Mouse (Mus musculus) CD4-positive, CD25-positive, alpha-beta regulatory T cell, adult 4 months (primary cell): Measurements from ENCODE around the gene Dzip1l. TPM values are rescaled to one million over a fixed set of nuclear protein-coding genes. Genes with fewer than 3 reads are reported as not detected.

Source experiments
- ATAC-seq: one replicate; pipeline ENCODE4 v1.8.0; 2017
- polyA plus RNA-seq, 2 experiments: library from polyadenylated mRNA; unstranded; fragments of 100-300 nt; shearing (Covaris generic); gene quantifications; one replicate each; pipeline ENCODE4 v1.2.1; 2017

The Dzip1l gene
- polyA plus RNA-seq, 2 experiments from 2014 or later = not detected

DNA sequence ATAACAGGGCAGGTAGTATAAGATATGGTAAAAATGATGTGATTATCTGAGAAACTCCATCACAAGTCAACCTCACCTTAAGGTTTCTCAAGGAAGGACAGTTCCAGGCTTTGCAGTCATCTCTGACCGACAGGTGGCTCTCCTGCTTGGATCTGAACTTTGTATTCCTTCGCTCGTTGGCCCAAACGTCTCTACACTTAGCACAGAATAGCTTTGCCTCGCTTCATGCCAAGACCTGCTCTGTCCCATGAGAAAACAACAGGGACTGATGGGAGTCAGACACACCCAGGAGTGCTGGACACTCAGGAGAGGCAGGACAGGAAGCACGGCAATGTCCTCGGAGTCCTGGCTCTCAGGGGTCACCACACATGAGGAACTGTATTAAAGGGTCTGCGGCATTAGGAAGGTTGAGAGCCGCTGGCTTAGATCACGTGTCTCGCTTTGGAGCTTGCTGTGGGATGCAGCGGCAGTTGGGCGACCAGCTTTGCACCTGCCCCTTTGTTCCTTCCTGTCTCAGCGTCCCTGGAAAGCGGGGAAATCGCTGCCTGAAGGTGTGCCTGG is 32.4 kb downstream of the Dzip1l start:
- ATAC-seq = no peak

DNA sequence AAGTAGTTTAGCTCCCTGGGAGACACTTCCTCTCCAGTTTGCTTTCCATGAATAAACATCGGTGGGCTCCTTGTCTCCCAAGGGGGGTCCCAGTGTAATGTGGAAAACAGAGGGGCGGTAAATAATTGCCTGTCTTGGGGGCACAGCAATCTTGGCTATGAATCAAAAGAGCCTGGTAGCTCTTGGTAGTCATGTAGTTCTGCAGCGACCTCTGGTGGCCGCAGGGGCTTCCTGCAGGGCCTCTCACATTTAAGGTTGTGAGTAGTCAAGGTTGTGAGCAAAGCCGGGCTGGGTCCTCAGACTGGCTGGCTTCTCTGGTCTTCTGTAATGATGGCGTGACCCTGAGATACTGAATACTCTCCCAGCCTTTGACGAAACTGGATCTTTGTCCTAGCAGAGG is 33.1 kb downstream of the Dzip1l start:
- ATAC-seq = no peak

DNA sequence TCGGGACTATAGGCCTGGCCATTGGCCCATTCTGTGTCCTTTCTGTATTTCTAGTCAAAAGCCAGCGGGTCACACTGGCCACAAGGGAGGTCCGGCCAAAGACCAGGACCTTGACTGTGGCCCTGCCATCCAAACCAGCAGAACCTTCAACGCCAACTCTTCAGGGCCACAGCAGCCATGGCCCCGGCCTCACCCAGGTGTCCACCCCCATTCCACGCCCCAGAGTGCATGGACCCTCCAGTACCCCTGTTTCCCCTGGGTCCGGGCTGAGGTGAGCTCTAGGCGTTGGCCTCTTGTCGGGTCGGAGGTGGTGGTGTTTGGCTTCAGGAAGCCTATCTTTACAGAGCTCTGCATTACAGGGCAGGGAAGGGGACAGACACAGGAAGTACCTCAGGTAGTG is 33.6 kb downstream of the Dzip1l start:
- no peak for ATAC-seq

DNA sequence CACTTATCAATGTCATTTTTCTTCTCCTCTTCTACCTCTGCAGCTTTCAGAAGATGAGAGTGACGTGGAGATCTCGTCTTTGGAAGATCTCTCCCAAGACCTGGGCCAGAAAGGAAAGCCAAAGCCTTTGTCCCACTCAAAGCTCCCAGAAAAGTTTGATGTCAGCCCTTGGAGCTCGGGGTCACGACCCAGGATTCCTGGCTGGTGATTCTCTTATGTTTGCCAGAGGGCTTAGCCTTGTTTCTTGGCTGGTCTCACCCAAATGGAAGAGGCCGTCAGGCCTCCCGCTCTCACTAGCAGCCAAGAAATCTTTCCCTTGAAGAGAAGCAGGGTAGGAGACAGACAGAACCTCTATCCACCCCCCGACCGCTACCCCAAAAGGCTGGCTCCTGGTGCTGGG is 38.3 kb downstream of the Dzip1l start:
- ATAC-seq = no peak

DNA sequence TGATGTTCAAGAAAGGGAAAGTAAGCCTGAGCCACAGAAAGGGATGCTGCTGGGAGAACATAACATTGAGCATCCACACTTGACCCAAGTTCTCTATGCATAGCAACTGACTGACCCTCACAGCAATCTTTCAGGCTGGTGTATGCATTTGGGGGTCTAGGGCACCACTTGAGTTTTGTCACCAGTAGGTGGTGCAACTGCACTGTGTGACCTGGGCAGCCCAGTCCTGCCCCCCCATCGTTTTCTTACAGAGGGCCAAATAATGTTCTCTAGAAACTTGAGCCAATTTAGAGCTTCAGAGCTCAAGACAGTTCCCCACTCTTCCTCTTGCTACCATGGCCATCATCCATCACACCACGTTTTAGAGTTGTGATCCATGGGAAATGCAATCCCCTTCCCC is 42.3 kb downstream of the Dzip1l start:
- no peak for ATAC-seq

DNA sequence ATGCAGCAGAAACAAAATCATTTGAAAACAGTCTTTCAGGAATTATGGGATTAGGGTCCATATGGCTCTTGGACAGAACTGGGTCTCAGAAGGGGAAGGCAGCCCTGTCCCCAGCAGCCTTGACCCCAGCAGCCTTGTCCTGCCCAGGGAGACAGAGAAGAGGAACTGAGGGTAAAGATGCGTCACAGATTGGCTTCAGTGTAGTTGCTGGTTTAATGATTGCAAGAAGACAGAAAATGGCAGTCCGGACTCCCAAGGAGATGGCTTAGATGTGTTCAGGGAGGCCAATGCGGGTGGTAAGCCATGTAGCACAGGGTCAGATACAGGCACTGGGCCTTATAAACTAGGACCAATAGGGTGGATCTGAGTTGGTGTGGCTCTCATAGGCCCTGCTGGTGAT is 46.4 kb downstream of the Dzip1l start:
- no peak for ATAC-seq

DNA sequence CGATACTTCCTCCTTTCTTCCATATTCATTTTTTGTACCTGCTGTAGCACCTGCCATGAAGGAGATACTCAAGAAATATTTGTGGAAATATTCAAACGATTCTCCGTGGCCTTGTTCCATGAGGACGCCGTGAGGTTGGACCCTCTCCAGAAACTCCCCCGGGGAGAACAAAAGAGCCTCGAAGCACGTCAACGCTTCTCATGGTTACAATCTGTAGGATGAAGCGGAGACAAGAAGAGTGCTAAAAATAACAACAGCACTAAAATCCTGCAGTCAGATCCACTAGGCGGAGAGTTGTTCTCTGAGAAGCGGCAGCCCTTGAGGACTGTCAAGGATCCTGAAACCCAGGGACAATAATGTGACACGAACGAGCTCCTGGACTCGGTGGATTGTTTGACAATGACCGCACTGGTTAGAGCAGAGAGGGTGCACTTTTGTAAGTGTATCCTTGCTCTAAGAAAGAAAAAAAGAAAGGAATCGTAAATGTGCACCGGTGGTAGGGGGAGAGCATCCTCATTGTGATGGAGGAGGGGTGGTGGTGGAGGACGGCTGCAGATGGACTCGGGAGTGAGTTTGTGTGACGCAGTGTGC is 52.8 kb downstream of the Dzip1l start:
- no peak for ATAC-seq

DNA sequence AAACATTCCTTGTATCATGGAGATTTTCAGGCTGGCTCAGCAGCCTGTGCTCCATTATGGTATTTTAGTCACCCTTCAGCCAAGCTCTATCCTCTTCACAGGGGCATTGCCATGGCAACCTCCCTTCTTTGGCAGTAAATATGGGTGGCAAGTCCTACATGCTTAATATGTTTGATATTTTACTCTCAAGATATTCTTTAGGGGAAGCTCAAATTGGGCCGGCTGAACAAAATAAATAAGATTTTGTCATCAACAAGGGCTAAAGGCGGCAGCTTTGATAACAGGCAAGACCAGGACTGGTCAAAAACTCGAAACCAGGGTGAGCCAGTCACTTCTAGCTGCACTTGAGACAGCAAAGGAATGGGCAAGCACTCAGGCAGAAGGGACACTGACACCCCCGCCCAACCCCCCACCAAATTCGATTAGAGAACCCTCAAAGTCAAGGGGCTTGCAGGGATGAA is 55.8 kb downstream of the Dzip1l start:
- no peak for ATAC-seq

DNA sequence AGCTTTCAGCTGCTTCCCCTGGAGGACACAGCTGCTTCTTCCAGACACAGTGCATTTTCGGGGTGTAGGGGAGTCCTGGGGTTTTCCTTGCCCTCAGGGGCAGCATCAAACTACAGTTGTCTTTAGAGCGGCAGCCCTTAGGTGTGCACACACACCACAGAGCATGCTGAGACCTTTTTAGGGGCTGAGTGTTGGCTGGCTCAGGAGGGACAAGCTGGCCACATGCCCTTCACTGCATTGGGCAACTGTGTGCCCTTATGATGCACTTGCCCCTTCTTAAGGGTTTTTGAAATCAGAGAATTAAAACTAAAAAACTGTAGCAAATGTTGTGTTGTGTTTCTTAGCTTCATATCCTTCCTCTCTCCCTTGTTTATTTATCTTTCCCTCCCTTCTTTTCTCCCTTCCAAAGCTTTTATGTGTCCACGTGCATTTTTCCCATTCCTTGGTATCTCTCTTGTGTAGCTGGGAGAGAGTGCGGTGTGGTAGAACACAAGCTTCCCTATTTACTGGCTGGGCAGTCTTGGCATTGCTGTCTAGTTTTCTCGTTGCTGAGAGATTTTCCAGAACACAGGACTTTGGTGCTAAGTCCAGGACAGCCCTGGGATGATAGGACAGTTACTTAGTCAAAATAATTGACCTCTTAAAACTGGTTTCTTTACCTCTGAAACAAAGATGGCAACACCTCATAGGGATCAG is 56.4 kb downstream of the Dzip1l start:
- ATAC-seq = no peak

DNA sequence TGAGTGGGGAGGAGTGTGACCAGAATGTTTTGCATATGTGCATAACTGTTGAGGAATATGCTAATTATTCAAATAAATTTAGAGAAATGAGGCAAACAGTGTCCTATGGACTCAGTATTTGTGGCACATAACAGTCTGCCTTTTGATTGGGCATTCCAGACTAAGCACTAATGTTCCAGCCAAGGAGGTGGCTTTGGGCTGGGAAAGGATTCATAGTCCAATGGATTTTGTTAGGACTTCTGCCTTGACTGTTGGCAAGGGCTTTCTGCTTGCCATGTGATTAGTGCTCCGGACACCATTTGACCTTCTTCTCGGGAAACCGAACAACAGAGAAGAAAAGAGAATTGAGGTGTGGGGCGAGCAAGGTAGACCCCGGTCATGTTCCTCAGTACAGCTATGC is 60.5 kb downstream of the Dzip1l start:
- ATAC-seq = no peak

DNA sequence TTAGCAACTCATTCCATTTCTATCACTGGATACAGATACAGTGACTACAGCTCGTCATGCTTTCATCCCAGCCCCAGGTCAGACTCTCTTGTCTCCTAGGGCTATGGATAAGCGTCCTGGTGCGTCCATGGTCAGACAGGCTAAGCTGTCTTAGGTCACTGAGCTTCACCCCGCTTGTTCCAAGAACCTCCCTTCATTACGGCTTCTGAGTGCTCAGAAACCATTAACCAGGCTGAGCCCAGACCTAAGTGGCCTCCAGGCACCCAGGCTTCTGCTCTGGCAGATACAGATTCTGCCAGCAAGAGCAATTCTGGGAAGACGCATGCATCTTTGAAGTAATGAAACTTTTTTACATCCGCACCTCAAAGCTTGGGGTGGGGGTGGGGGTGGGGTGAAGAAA is 61.1 kb downstream of the Dzip1l start:
- no peak for ATAC-seq

DNA sequence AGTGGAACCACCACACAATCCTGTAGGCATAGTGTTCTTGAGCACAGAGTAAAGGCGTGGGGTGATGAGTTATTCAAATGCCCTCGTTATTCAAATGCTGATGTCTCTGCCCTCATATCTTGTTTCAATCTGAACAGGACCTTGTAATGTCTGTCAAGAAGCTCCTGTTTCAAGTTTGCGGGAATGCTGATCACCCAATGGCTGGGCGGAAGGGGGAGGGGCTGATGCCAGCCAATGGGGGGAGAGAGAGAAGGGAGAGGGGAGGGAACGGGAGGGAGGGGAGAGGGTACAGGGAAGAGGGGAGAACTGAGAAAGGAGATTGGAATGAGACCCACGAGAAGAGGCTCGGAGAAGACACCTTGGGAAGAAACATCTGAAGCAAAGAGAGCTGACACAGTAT is 65.7 kb downstream of the Dzip1l start:
- no peak for ATAC-seq

DNA sequence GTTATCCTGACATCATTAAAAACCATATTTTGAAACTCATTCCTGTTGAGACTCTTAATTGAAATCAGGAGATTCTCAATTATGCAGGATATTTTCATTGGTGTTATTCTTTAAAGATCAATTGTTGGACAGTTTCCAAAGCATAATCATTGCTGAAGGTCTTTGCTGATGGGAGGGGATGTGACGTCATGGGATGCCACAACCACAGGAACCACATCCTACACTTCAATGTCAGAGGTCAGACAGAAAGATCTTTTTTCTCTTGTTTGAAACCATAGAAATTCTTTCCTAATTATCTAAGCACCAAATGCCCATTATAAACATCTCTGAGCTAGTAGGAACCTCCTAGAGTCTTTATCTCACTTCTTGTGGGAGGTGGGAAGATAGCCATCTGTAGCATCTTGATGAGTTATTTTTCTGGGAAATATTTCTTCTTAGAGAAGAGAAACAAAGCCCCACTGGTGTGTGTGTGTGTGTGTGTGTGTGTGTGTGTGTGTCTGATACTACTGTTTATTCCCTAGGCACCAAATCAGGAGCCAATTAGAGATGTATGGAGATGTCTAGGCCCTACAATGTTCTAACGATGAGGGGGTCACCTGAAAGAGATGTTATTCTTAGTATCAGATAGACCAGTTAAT is 70.6 kb downstream of the Dzip1l start:
- ATAC-seq = peak; percentile 71

DNA sequence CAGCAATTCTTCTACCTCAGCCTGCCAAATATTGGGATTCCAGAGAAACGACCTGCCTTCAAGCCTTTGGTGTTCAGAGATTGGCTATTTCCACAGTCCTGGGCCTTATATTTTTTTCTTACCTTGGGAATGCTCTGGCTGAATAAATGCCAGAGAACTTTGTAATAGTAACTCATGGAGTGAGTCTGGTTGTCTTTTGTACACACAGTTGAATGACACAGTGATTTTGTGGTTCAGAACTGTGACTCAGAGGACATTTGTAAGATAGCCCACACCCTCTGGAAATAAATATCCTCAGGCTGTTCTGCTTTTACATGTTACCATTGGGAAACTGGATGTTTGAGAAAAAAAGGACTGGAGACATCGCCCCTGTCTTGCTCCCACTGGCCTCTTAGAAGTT is 71.9 kb downstream of the Dzip1l start:
- ATAC-seq = no peak

DNA sequence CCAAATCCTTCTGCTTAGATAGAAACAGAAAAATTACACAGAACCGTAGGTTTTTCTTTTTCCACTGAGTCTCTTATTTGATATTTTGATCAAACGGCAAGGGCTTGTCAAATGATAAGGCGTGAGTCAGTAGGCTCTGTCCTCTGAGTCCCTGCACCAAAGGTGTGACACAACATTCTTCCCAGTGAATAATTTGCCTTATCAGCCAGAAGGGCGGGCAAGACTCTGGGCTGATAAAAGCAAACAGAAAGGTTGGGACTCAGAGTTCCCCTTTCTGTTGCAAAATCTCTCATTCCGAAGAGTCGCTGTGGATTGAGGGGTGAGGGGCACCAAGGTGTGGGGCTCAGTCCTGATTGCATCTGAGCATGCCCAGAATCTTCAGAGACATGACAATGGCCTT is 72.9 kb downstream of the Dzip1l start:
- no peak for ATAC-seq

DNA sequence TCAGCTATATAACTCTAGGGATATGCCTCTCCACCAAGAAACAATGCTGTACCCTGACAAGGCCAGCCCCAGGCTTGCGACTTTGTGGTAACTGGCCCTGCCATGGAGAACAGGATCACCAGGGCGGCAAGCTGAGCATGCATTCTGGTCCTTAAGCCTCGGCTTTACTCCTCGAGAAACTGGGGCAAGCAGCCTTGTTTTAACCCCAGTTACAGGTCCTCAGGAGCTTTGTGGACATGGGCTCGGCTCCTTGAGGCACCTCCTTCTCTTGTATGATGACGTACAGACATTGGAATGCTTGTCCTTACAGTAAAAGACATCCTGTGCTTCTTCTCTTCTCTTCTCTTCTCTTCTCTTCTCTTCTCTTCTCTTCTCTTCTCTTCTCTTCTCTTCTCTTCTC is 74.4 kb downstream of the Dzip1l start:
- ATAC-seq = no peak

DNA sequence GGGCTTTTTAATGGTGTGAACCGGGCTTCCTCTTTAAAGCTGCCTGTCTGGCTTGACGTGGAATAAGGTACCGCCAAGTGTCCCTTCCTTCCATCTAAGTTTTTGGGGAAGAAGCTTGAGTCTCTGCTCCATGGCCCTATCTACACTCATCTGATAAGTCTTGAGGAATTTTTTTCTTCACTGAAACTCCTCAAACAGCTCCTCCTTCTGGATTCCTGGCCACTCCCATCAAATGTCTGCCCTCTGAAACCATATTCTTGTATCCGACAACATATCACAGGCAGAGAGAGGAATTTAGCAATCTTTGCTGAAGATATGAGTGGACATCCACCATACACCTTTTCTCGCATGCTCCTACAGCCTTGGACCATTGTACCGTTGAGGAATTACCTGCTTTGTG is 77.0 kb downstream of the Dzip1l start:
- no peak for ATAC-seq

DNA sequence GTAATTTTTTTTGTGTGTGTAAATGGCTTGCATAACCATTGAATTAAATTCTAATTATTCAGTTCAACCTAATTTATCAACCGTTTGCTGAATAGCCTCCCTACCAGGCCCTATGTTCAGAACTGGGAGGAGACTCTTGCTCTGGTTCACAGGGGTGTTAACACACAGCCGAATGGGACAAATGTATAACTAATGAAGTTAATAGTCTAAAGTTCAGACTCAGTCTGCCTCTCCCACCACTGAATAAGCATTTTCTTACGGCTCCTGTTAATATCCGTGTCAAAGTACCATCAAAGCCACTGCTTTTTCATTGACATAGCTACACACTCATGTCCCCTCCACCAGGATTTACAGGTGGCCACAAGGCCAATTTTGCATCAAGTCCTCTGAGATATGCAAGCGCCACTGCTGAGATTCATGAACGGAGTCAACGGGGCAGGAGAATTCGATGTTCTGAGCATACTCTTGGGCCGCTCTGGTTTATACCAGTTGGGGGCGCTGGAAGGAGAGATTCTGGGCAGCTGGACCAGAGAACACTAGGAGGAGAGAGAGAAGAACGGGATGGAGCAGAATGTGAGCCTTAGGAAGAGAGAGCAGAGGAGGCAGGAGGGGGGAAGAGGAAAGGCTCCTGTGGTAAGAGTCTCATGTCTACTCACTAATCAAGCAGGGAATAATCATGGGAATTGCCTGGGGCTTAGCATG is 78.3 kb downstream of the Dzip1l start:
- ATAC-seq = no peak

DNA sequence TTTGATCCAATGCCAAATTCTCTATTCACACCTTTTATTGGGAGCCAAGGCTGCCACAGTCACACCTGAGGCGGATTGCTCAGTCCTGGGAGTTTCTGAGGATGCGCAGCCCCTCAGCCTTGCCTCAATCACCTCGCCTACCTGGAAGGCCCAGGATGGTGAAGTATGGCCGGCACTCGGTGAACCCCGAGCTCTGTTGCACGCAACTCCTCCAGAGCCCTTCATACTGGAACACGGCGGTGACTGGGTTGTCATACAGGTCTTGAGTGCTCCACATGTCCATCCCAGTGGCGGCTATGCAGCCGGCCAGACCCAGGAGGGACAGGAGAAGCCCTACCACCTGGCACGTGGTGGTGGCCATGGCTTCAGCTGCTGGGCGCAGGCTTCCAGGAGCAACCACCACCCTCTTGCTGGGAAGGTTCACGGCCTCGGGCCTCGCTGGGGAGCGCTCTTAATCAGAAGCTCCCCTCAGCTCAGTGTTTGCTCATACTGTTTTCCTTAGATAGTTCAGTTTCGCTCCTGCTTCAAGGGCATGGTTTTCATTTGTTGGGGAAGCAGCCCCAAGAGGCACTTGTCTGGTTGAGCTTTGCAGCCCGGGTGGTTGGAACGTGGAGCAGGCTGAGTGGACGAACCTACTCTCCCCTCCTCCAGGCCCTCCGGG is 80.4 kb downstream of the Dzip1l start:
- no peak for ATAC-seq

DNA sequence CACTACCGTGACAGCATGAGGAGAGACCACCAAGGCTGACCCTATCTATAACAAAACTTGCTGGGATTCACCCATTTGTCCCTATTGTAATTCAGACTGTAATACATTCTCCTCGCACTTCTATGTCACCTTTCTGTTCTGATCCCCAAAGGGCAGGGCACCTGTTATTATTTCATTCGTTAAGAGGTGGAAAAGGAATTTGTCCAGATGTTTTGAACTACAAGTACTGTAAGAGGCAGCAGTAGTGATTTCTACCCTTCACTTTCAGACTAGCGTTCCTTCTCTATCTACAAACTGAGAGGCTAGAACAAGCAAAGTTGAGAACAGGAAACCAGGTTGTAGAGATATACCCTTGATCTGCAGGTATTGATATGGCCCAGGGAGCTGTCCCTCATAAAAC is 81.0 kb downstream of the Dzip1l start:
- ATAC-seq = no peak

DNA sequence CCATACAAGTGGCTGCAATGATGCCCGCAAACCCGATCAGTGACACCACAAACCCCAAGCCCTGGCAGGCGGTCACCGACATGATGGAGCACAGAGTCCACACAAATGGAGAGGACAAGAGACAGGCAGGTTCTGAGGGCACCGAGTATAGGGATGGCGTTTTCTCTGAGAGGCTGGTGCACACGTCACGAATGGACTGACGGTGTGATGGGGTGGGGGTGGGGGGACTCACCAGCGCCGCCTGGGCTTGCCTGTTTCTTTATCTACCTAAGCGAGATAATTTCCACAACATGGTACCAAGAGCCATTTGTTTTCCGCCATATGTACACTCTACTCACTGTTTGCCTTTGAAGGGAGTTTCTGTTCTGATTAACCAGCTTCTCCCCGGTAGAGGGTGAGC is 87.8 kb downstream of the Dzip1l start, which contains the start of gene Cldn18:
Cldn18 (minus strand) TSS at position 134 of the 400 bp plus-strand sequence.
- ATAC-seq = no peak
